Mouse (Mus musculus): ENCODE results near the gene Rpl3. TPM values are rescaled to one million over a fixed set of nuclear protein-coding genes. Genes with fewer than 3 reads are reported as not detected.
"Not testable (repeated sequence)": the region's sequence is repeated elsewhere in the genome, so short reads cannot be mapped to it uniquely, and the experiment has no call there.

Rpl3 gene
- polyA plus RNA-seq, 1 experiment from 2014 or later: 1,133 TPM

DNA sequence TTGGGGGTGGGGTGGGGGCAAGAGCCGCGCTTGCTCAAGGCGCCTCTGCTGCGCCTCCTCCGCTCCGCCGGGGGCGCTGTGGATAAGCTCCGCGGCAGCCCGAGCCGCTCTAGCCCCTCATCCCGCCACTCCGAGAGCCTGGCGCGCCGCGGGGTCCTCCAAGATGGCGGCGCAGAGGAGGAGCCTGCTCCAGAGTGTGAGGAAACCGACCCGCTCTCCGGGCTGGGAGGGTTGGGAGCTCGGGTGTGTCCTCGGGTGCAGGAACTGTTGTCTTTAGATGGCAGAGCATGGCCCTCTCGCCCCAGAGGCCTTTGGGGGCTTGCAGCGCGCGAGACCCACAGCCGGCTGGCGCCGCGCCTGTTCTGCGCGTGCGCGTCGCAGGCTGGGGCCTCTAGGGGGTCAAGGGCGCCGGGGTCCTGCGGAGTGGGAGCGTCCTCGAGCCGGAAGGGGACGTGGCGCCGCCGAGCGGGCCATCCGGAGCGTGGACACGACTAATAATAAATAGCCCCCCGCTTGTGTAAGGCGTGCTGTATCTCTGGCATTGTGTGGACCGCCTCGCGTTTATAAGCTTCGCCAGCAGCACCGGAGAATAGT is 41.4 kb upstream of the Rpl3 start, which contains the start of gene Tab1:
TSS of gene Tab1 (plus strand) at position 135 of the 594 bp plus-strand sequence.
- H3K36me3 ChIP-seq (ENCODE audit: control insufficient read depth, insufficient read depth, low read length): peaks cover 3% of the 10 kb centered on the region; the same call in 1 of the 2 replicates
- peak within 1 kb of the TSS; percentile 82 for H3K4me2 ChIP-seq (ENCODE audit: low read depth, low read length)
- under 1% methylated on average over 57 of the region's 59 CpGs for WGBS
- H3K9me3 ChIP-seq (ENCODE audit: control insufficient read depth, low read length): no peaks in the 10 kb centered on the region
- H3K27ac ChIP-seq (ENCODE audit: low read length): peak within 1 kb of the TSS; percentile 99
- no peaks in the 10 kb centered on the region for H3K27me3 ChIP-seq (replicated peaks; ENCODE audit: control insufficient read depth, insufficient read depth, low read length)
- H3K9ac ChIP-seq (ENCODE audit: low read depth, low read length): peak within 1 kb of the TSS; percentile 91
- peak; percentile 93 for ATAC-seq
- peak within 1 kb of the TSS; percentile 71 for H3K4me3 ChIP-seq (ENCODE audit: low read length)
- H3K4me1 ChIP-seq (ENCODE audit: control insufficient read depth, insufficient read depth, low read length): peaks cover 25% of the 10 kb centered on the region

DNA sequence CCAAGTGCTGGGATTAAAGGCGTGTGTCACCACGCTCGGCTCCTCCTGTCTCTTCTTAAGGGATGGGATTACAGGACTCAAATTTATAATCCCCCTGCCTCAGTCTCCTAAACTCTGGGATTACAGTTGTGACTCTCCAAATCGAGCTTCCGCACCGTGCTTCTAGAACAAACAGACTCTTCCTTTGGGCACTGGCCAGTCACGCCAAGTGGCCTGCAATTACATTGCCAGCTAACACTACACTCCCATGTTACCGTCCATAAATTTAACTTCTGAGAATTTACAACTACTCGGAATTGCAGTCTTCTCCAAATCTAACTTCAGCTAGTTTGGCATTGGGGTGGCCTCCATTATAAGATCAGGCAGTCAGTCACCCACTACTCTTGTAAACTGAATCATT is 40.8 kb upstream of the Rpl3 start:
- no peak for ATAC-seq
- Histone ChIP-seq H3K4me3 (ENCODE audit: low read length) (peak overlapping the region; percentile 71), H3K4me2 (ENCODE audit: low read depth, low read length) (peak overlapping the region; percentile 82), H3K9ac (ENCODE audit: low read depth, low read length) (no peak overlapping the region; the same call in 1 of the 2 replicates), H3K27me3 (replicated peaks; ENCODE audit: control insufficient read depth, insufficient read depth, low read length) (no peaks in the 10 kb centered on the region), H3K27ac (ENCODE audit: low read length) (no peak overlapping the region), H3K36me3 (ENCODE audit: control insufficient read depth, insufficient read depth, low read length) (peaks cover 3% of the 10 kb centered on the region; the same call in 1 of the 2 replicates), H3K4me1 (ENCODE audit: control insufficient read depth, insufficient read depth, low read length) (peaks cover 19% of the 10 kb centered on the region), H3K9me3 (ENCODE audit: control insufficient read depth, low read length) (no peaks in the 10 kb centered on the region)
- WGBS: 75% methylated on average over 9 of the region's 9 CpGs

DNA sequence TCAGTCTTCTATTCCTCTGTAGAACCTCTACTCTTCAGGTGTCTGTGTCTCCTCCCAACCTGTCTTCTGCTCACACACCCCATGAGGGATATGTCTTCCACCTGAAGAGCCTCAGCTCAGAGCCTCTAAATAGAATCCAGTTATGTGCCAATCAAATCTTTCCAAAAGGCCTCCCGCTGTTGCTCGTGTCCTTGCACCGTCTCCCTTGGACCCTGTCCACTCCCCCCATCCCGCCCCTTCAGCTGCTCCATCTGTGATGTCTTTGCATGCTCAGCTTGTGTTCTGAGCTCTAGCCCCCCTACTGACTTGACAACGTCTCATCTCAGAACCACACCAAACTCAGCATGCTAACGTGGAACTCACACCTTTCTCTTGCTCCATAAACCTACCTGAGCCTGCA is 39.8 kb upstream of the Rpl3 start:
- peaks cover 15% of the 10 kb centered on the region for H3K4me1 ChIP-seq (ENCODE audit: control insufficient read depth, insufficient read depth, low read length)
- no peak overlapping the region for H3K4me2 ChIP-seq (ENCODE audit: low read depth, low read length)
- no peaks in the 10 kb centered on the region for H3K9me3 ChIP-seq (ENCODE audit: control insufficient read depth, low read length)
- no peaks in the 10 kb centered on the region for H3K27me3 ChIP-seq (replicated peaks; ENCODE audit: control insufficient read depth, insufficient read depth, low read length)
- no peak overlapping the region for H3K4me3 ChIP-seq (ENCODE audit: low read length)
- 78% methylated on average over 6 of the region's 6 CpGs for WGBS
- H3K9ac ChIP-seq (ENCODE audit: low read depth, low read length): no peak overlapping the region
- H3K36me3 ChIP-seq (ENCODE audit: control insufficient read depth, insufficient read depth, low read length): no peaks in the 10 kb centered on the region
- ATAC-seq: no peak
- H3K27ac ChIP-seq (ENCODE audit: low read length): no peak overlapping the region

DNA sequence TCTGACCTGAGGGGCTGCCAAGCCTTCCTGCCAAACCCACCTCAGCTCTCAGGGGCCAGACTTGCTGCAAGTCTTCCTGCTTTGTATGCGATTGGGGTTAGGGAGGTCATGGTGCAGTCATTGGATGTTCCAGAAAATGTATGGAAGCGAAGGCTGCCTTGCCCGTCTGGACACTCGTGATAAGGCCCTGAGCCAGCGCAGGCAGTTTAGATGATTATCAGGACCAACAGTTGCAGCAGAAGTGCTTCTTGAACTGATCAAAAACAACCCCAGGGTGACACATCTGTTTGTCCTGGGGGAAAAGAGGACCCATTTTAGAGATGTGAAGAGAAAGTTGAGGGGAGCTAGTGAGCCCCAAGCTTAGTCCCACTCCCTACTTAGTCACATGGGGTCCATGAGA is 39.0 kb upstream of the Rpl3 start:
- Histone ChIP-seq H3K4me2 (ENCODE audit: low read depth, low read length) (no peak overlapping the region), H3K27me3 (replicated peaks; ENCODE audit: control insufficient read depth, insufficient read depth, low read length) (no peaks in the 10 kb centered on the region), H3K4me1 (ENCODE audit: control insufficient read depth, insufficient read depth, low read length) (peaks cover 10% of the 10 kb centered on the region; the same call in 1 of the 2 replicates), H3K9ac (ENCODE audit: low read depth, low read length) (no peak overlapping the region), H3K27ac (ENCODE audit: low read length) (no peak overlapping the region), H3K36me3 (ENCODE audit: control insufficient read depth, insufficient read depth, low read length) (no peaks in the 10 kb centered on the region), H3K9me3 (ENCODE audit: control insufficient read depth, low read length) (no peaks in the 10 kb centered on the region), H3K4me3 (ENCODE audit: low read length) (no peak overlapping the region)
- no peak for ATAC-seq
- WGBS: 63% methylated on average over 5 of the region's 5 CpGs

DNA sequence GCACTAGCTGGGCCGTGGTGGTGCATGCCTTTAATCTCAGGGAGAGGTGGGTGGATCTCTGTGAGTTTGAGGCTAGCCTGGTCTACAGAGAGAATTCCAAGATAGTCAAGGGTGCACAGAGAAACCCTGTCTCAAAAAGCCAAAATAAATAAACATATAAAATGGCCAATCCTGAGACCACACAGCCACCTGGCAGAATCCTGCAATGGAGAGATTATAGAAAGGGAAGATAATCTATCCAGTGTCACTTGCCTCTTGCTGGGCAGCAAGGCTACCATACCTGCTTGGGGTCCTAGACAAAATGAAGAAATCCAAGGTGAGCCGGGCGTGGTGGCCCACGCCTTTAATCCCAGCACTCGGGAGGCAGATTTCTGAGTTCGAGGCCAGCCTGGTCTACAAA is 38.3 kb upstream of the Rpl3 start:
- Histone ChIP-seq H3K36me3 (ENCODE audit: control insufficient read depth, insufficient read depth, low read length) (no peaks in the 10 kb centered on the region), H3K27me3 (replicated peaks; ENCODE audit: control insufficient read depth, insufficient read depth, low read length) (no peaks in the 10 kb centered on the region), H3K9ac (ENCODE audit: low read depth, low read length) (no peak overlapping the region), H3K4me3 (ENCODE audit: low read length) (no peak overlapping the region), H3K4me1 (ENCODE audit: control insufficient read depth, insufficient read depth, low read length) (peaks cover 10% of the 10 kb centered on the region; the same call in 1 of the 2 replicates), H3K27ac (ENCODE audit: low read length) (no peak overlapping the region), H3K4me2 (ENCODE audit: low read depth, low read length) (no peak overlapping the region), H3K9me3 (ENCODE audit: control insufficient read depth, low read length) (no peaks in the 10 kb centered on the region)
- ATAC-seq: no peak
- WGBS: 83% methylated on average over 6 of the region's 6 CpGs

DNA sequence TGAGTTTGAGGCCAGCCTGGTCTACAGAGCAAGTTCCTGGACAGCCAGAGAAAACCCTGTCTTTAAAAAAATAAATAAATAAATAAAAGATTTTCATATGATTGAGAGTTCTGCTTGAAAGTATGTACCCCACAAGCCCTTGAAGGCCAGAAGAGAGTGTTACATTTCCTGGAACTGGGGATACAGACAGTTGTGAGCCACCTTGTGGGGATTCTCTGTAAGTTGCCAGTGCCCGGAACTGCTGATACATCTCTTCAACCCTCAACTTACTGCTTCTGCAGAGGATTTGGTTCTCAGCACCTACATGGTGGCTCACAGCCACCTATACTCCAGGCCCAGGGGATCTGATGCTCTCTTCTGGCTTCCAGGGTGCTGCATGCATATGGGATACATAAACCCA is 35.5 kb upstream of the Rpl3 start:
- Histone ChIP-seq H3K9ac (ENCODE audit: low read depth, low read length) (no peak overlapping the region), H3K4me3 (ENCODE audit: low read length) (no peak overlapping the region), H3K4me1 (ENCODE audit: control insufficient read depth, insufficient read depth, low read length) (no peaks in the 10 kb centered on the region), H3K4me2 (ENCODE audit: low read depth, low read length) (no peak overlapping the region), H3K9me3 (ENCODE audit: control insufficient read depth, low read length) (no peaks in the 10 kb centered on the region), H3K27ac (ENCODE audit: low read length) (no peak overlapping the region), H3K36me3 (ENCODE audit: control insufficient read depth, insufficient read depth, low read length) (no peaks in the 10 kb centered on the region), H3K27me3 (replicated peaks; ENCODE audit: control insufficient read depth, insufficient read depth, low read length) (no peaks in the 10 kb centered on the region)
- ATAC-seq: no peak; the same call in 1 of the 2 replicates
- WGBS: 57% methylated on average over 1 of the region's 1 CpGs

DNA sequence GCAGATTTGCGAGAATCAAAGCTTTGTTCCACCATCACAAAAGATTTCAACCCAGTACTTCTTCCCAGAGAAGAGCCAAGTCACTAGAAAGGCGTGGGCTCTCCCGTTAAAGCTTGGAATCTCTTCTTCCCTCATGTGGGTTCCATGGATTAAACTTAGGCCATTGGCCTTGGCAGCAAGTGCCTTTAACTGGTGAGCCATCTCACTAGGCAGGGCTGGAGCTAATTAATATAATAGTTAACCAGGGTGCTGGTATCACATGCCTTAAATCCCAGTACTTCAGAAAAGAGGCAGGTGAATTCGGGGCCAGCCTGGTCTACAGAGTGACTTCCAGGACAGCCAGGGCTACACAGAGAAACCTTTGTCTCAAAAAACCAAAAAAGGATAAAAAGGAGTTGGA is 33.0 kb upstream of the Rpl3 start:
- Histone ChIP-seq H3K4me2 (ENCODE audit: low read depth, low read length) (no peak overlapping the region), H3K4me1 (ENCODE audit: control insufficient read depth, insufficient read depth, low read length) (no peaks in the 10 kb centered on the region), H3K9ac (ENCODE audit: low read depth, low read length) (no peak overlapping the region), H3K4me3 (ENCODE audit: low read length) (no peak overlapping the region), H3K27ac (ENCODE audit: low read length) (no peak overlapping the region), H3K36me3 (ENCODE audit: control insufficient read depth, insufficient read depth, low read length) (no peaks in the 10 kb centered on the region), H3K27me3 (replicated peaks; ENCODE audit: control insufficient read depth, insufficient read depth, low read length) (no peaks in the 10 kb centered on the region), H3K9me3 (ENCODE audit: control insufficient read depth, low read length) (no peaks in the 10 kb centered on the region)
- 77% methylated on average over 4 of the region's 4 CpGs for WGBS
- no peak for ATAC-seq

DNA sequence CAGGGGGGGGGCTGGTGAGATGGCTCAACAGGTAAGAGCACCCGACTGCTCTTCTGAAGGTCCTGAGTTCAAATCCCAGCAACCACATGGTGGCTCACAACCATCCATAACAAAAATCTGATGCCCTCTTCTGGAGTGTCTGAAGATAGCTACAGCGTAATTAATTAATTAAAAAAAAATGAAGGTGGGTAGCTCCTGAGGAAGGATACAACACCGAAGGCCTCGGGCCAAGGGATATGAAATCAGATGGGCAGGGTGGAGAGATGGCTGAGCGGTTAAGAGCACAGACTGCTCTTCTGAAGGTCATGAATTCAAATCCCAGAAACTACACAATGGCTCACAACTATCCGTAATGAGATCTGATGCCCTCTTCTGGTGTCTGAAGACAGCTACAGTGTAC is 30.8 kb upstream of the Rpl3 start:
- H3K4me1 ChIP-seq (ENCODE audit: control insufficient read depth, insufficient read depth, low read length); H3K36me3 ChIP-seq (ENCODE audit: control insufficient read depth, insufficient read depth, low read length); H3K27me3 ChIP-seq (replicated peaks; ENCODE audit: control insufficient read depth, insufficient read depth, low read length); H3K4me3 ChIP-seq (ENCODE audit: low read length); H3K27ac ChIP-seq (ENCODE audit: low read length); H3K9ac ChIP-seq (ENCODE audit: low read depth, low read length); ATAC-seq; H3K9me3 ChIP-seq (ENCODE audit: control insufficient read depth, low read length); H3K4me2 ChIP-seq (ENCODE audit: low read depth, low read length): not testable (repeated sequence)
- WGBS: 89% methylated on average over 6 of the region's 6 CpGs

DNA sequence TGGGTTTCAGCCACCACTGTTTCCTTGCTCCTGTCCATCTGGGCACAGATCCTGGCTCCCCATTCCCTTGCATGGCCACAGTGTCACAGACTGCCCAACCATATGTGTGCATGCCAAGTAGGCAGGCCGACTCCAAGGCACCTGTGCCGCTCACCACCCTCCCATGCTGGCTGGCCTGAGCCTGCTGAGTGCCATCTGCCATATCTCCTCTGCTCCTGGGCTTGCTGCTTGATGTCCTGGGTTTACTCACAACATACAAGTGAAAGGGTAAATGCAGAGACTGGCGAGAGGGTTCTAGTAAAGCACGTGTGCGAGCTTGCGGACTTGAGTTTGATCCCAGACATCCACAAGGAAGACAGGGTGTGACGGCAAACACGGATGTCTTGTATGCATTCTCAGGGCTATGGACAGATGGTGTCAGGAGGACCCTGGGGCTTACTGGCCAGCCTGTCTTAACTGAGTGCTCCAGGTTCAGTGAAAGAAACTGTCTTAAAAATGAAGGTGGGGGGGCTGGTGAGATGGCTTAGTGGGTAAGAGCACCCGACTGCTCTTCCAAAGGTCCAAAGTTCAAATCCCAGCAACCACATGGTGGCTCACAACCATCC is 30.2 kb upstream of the Rpl3 start:
- 89% methylated on average over 9 of the region's 9 CpGs for WGBS
- no peaks in the 10 kb centered on the region for H3K27me3 ChIP-seq (replicated peaks; ENCODE audit: control insufficient read depth, insufficient read depth, low read length)
- no peaks in the 10 kb centered on the region for H3K4me1 ChIP-seq (ENCODE audit: control insufficient read depth, insufficient read depth, low read length)
- H3K4me3 ChIP-seq (ENCODE audit: low read length): no peak overlapping the region
- no peak overlapping the region for H3K27ac ChIP-seq (ENCODE audit: low read length)
- no peak overlapping the region for H3K4me2 ChIP-seq (ENCODE audit: low read depth, low read length)
- ATAC-seq: no peak
- H3K9me3 ChIP-seq (ENCODE audit: control insufficient read depth, low read length): no peaks in the 10 kb centered on the region
- H3K9ac ChIP-seq (ENCODE audit: low read depth, low read length): no peak overlapping the region
- H3K36me3 ChIP-seq (ENCODE audit: control insufficient read depth, insufficient read depth, low read length): no peaks in the 10 kb centered on the region
